Mouse (Mus musculus): Measurements from ENCODE around the gene Ryr2.
"Not testable (repeated sequence)": the region's sequence is repeated elsewhere in the genome, so short reads cannot be mapped to it uniquely, and the experiment has no call there.

DNA sequence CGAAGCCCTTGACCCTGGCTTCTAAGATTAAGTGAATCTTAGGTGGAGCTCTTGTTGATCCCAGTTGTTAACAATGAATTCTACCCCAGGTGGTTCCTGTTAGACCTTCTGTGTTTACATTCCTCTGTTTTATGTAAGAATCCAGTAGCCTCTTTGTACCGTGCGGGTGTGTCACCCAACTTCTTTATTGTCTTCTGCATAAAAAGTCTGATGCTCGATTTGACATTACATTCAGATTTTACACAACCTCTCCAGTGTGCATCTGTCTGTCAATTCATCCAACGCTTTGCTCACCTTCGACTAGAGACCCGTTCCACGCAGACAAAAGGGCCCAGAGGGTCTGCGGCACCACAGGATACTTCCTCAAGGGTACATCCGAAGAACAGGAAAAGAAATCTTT lies 29.7 kb upstream of the Ryr2 start:
- TF ChIP-seq POLR2A (IDR thresholded peaks at IDR 0.05; ENCODE audit: extremely low read depth, insufficient read depth, low read length); CTCF (IDR thresholded peaks at IDR 0.05; ENCODE audit: low read depth, low read length): not testable (repeated sequence)
